Mouse (Mus musculus) heart, postnatal 14 days (tissue): ENCODE measurements around the gene Pitpnb. TPM values are rescaled to one million over a fixed set of nuclear protein-coding genes. Genes with fewer than 3 reads are reported as not detected.
A peak's percentile ranks its signal among the peaks of the same experiment; 100 is the strongest.

Experiments
- DNase-seq, 2 experiments: peaks; one replicate each; pipeline ENCODE4 v3.0.0; 2021 to 2022
- intact Hi-C: fragments of 180-260 bp; cut with DNase I; formaldehyde crosslinking; loops from one replicate; pipeline ENCODE4 v1.15.1; 2025
- total RNA-seq, 2 experiments: library from RNA; stranded (reverse); gene quantifications; 2 replicates each; pipeline ENCODE4 v1.2.3; 2021

Pitpnb gene
- total RNA-seq, 2 experiments from 2014 or later = 44.5 to 45.1 TPM

- intact Hi-C loops = no loop called here
- no peak for DNase-seq
These were observed 63.9 kb downstream of the Pitpnb start for GRCm38 (mm10) chr5:111394198-111395053.

- no peak for DNase-seq
- intact Hi-C loops = no loop called here
These were observed 65.2 kb downstream of the Pitpnb start for GRCm38 (mm10) chr5:111395771-111396170.

GRCm38 (mm10) chr5:111396199-111396598 lies 65.6 kb downstream of the Pitpnb start:
- intact Hi-C loops = no loop called here
- DNase-seq = no peak

- no peak for DNase-seq
- intact Hi-C loops = no loop called here
These were observed 67.9 kb downstream of the Pitpnb start for GRCm38 (mm10) chr5:111398471-111398870.

- intact Hi-C loops = no loop called here
- DNase-seq = no peak
These were observed 68.7 kb downstream of the Pitpnb start for GRCm38 (mm10) chr5:111399271-111399670.

- intact Hi-C loops = no loop called here
- no peak for DNase-seq
These were observed 71.5 kb downstream of the Pitpnb start for GRCm38 (mm10) chr5:111401879-111402650.

GRCm38 (mm10) chr5:111402651-111402996 lies 72.1 kb downstream of the Pitpnb start:
- intact Hi-C loops = no loop called here
- peak in 1 of 2 experiments; percentile 50 for DNase-seq

- DNase-seq = no peak
- intact Hi-C loops = no loop called here
These were observed 74.2 kb downstream of the Pitpnb start for GRCm38 (mm10) chr5:111404721-111405120.

- peak; percentile 60 to 64 for DNase-seq
- intact Hi-C loops = no loop called here
These were observed 78.0 kb downstream of the Pitpnb start for GRCm38 (mm10) chr5:111408470-111409105.

- intact Hi-C loops = loop anchor here (10.0 kb wide), 2 partner anchors 485 to 605 kb away; no protein-coding TSS in a partner anchor
- DNase-seq = peak in 1 of 2 experiments; percentile 55
These were observed 79.0 kb downstream of the Pitpnb start for GRCm38 (mm10) chr5:111409412-111410044.

GRCm38 (mm10) chr5:111410665-111411064 lies 80.1 kb downstream of the Pitpnb start:
- intact Hi-C loops = loop anchor here (10.0 kb wide), 2 partner anchors 484 to 604 kb away; no protein-coding TSS in a partner anchor
- DNase-seq = no peak

- intact Hi-C loops = loop anchor here (1.0 to 10.0 kb wide), 4 partner anchors 269 to 740 kb away; no protein-coding TSS in a partner anchor
- peak; percentile 84 to 93 for DNase-seq
These were observed 83.6 kb downstream of the Pitpnb start for GRCm38 (mm10) chr5:111414192-111414591.

GRCm38 (mm10) chr5:111414770-111415249 lies 84.2 kb downstream of the Pitpnb start:
- no peak for DNase-seq
- intact Hi-C loops = loop anchor here (1.0 to 10.0 kb wide), 6 partner anchors 207 to 739 kb away; no protein-coding TSS in a partner anchor

GRCm38 (mm10) chr5:111415575-111415974 lies 85.0 kb downstream of the Pitpnb start:
- no peak for DNase-seq
- intact Hi-C loops = loop anchor here (5.0 to 10.0 kb wide), 4 partner anchors 207 to 599 kb away; no protein-coding TSS in a partner anchor

- intact Hi-C loops = loop anchor here (2.0 to 10.0 kb wide), 6 partner anchors 51 to 599 kb away; no protein-coding TSS in a partner anchor
- DNase-seq = no peak
These were observed 85.5 kb downstream of the Pitpnb start for GRCm38 (mm10) chr5:111416048-111416447.

- DNase-seq = peak; percentile 92 to 94
- intact Hi-C loops = loop anchor here (2.0 to 10.0 kb wide), 6 partner anchors 50 to 598 kb away; no protein-coding TSS in a partner anchor
These were observed 86.2 kb downstream of the Pitpnb start, which contains the start of gene Mn1 for GRCm38 (mm10) chr5:111416591-111417374. Mn1 (plus strand) TSS chr5:111417362.

- DNase-seq = peak; percentile 58 to 63
- intact Hi-C loops = loop anchor here (2.0 to 10.0 kb wide), 6 partner anchors 49 to 597 kb away; no protein-coding TSS in a partner anchor
These were observed 87.0 kb downstream of the Pitpnb start for GRCm38 (mm10) chr5:111417378-111418131.
